Mouse (Mus musculus) stomach, embryonic 14.5 days (tissue): ENCODE measurements around the gene Trappc6b. TPM values are rescaled to one million over a fixed set of nuclear protein-coding genes. Genes with fewer than 3 reads are reported as not detected.
"Not testable (repeated sequence)": the region's sequence is repeated elsewhere in the genome, so short reads cannot be mapped to it uniquely, and the experiment has no call there.

Experiments used
- ATAC-seq: fragments of 200-750 bp; cut with Nextera tagmentation; 2 replicates; pipeline ENCODE4 v1.8.0; 2017; ENCODE audit warnings: low read depth, moderate TSS enrichment; ENCODE audit not compliant: insufficient number of reproducible peaks, insufficient read depth, low FRiP score
- H3K27ac ChIP-seq: fragments of 300-500 bp; sonication (generic); 2 replicates; pipeline ENCODE4 v1.5.1; 2014; ENCODE audit warnings: mild to moderate bottlenecking, low read length, moderate library complexity, mixed read lengths
- H3K27me3 ChIP-seq: fragments of 300-500 bp; sonication (generic); 2 replicates; pipeline ENCODE4 v1.6.1; 2014; ENCODE audit warnings: low read length, control low read depth, mixed read lengths; ENCODE audit not compliant: control insufficient read depth, insufficient read depth
- H3K36me3 ChIP-seq: fragments of 300-500 bp; sonication (generic); 2 replicates; pipeline ENCODE4 v1.6.1; 2014; ENCODE audit warnings: mild to moderate bottlenecking, control low read depth, low read length, moderate library complexity, mixed read lengths; ENCODE audit not compliant: control insufficient read depth, insufficient read depth
- H3K4me1 ChIP-seq: fragments of 300-500 bp; sonication (generic); 2 replicates; pipeline ENCODE4 v1.6.1; 2014; ENCODE audit warnings: low read length, control low read depth, mixed read lengths; ENCODE audit not compliant: control insufficient read depth, insufficient read depth
- H3K4me2 ChIP-seq: fragments of 300-500 bp; sonication (generic); replicated peaks from 2 replicates; pipeline ENCODE4 v1.6.1; 2014; ENCODE audit warnings: low read depth, low read length, control low read depth
- H3K4me3 ChIP-seq: fragments of 300-500 bp; sonication (generic); 2 replicates; pipeline ENCODE4 v1.5.1; 2014; ENCODE audit warnings: low read depth, low read length, control low read depth
- H3K9ac ChIP-seq: fragments of 300-500 bp; sonication (generic); replicated peaks from 2 replicates; pipeline ENCODE4 v1.6.1; 2014; ENCODE audit warnings: low read depth, mild to moderate bottlenecking, control low read depth, low read length, moderate library complexity, mixed read lengths
- H3K9me3 ChIP-seq: fragments of 300-500 bp; sonication (generic); 2 replicates; pipeline ENCODE4 v1.6.1; 2016; ENCODE audit warnings: low read depth, low read length, control low read depth; ENCODE audit not compliant: control insufficient read depth
- WGBS: fragments of 180-500 bp; shearing (Covaris S2); extraction: QIAGEN DNeasy Blood & Tissue Kit; methylation state at CpG from one replicate; pipeline ENCODE4 v1.1.7; 2014; 5-methylcytosine and 5-hydroxymethylcytosine counted together
- polyA plus RNA-seq: library from polyadenylated mRNA; unstranded; fragments of >200 nt; fragmentation: Nextera tagmentation; extraction: Ambion mirVana; gene quantifications from 2 replicates; pipeline ENCODE4 v1.2.1, GENCODE M21; 2014

Trappc6b gene
- polyA plus RNA-seq, 1 experiment from 2014 or later: 67.1 TPM

GRCm38 (mm10) chr12:59065776-59066175 lies 4.5 kb upstream of the Trappc6b start:
- Histone ChIP-seq H3K4me3 (peak overlapping the region; percentile 100), H3K36me3 (peaks cover 28% of the 10 kb centered on the region), H3K9ac (no peak overlapping the region), H3K27me3 (no peaks in the 10 kb centered on the region), H3K9me3 (no peaks in the 10 kb centered on the region), H3K27ac (peak overlapping the region; percentile 93; the same call in 1 of the 2 replicates), H3K4me1 (0 out of 2 replicates have a peak, but pooled peaks cover 6% of the 10 kb centered on the region), H3K4me2 (peak overlapping the region; percentile 56)
- ATAC-seq: no peak
- WGBS: 48% methylated on average over 3 of the region's 3 CpGs

GRCm38 (mm10) chr12:59064837-59065236 lies 3.6 kb upstream of the Trappc6b start:
- Histone ChIP-seq H3K9ac (no peak overlapping the region), H3K36me3 (peaks cover 18% of the 10 kb centered on the region), H3K4me1 (peaks cover 10% of the 10 kb centered on the region; the same call in 1 of the 2 replicates), H3K27ac (no peak overlapping the region), H3K9me3 (no peaks in the 10 kb centered on the region), H3K4me3 (no peak overlapping the region), H3K4me2 (no peak overlapping the region), H3K27me3 (no peaks in the 10 kb centered on the region)
- WGBS: 84% methylated on average over 8 of the region's 8 CpGs
- ATAC-seq: no peak

GRCm38 (mm10) chr12:59060322-59060721 lies 950 bp downstream of the Trappc6b start:
- ATAC-seq: no peak
- H3K27ac ChIP-seq: peak overlapping the region; percentile 86; the same call in 1 of the 2 replicates
- 55% methylated on average over 4 of the region's 4 CpGs for WGBS
- H3K36me3 ChIP-seq: peaks cover 5% of the 10 kb centered on the region; the same call in 1 of the 2 replicates
- H3K4me3 ChIP-seq: peak overlapping the region; percentile 76
- peak overlapping the region; percentile 88; the same call in 1 of the 2 replicates for H3K9ac ChIP-seq
- no peaks in the 10 kb centered on the region for H3K9me3 ChIP-seq
- no peaks in the 10 kb centered on the region for H3K27me3 ChIP-seq
- peaks cover 8% of the 10 kb centered on the region; the same call in 1 of the 2 replicates for H3K4me1 ChIP-seq
- H3K4me2 ChIP-seq: peak overlapping the region; percentile 48

- H3K9me3 ChIP-seq, H3K27ac ChIP-seq, H3K9ac ChIP-seq, H3K4me2 ChIP-seq, H3K4me3 ChIP-seq, H3K36me3 ChIP-seq, H3K27me3 ChIP-seq, H3K4me1 ChIP-seq, ATAC-seq: not testable (repeated sequence)
- 84% methylated on average over 5 of the region's 5 CpGs for WGBS
These were observed 3.0 kb downstream of the Trappc6b start for GRCm38 (mm10) chr12:59058242-59058641.

GRCm38 (mm10) chr12:59056222-59056621 lies 5.0 kb downstream of the Trappc6b start:
- WGBS: 99% methylated on average over 11 of the region's 11 CpGs

GRCm38 (mm10) chr12:59055196-59055850 lies 5.9 kb downstream of the Trappc6b start:
- Histone ChIP-seq H3K27me3 (no peaks in the 10 kb centered on the region), H3K27ac (no peak overlapping the region), H3K9me3 (no peaks in the 10 kb centered on the region), H3K36me3 (peaks cover 5% of the 10 kb centered on the region), H3K4me3 (no peak overlapping the region), H3K4me2 (no peak overlapping the region), H3K4me1 (peaks cover 8% of the 10 kb centered on the region; the same call in 1 of the 2 replicates), H3K9ac (no peak overlapping the region)
- no peak for ATAC-seq
- 72% methylated on average over 4 of the region's 4 CpGs for WGBS

More at GRCm38 (mm10) chr12:59056222-59056621, 5.0 kb downstream of the Trappc6b start:
- Histone ChIP-seq H3K36me3 (peaks cover 5% of the 10 kb centered on the region), H3K27me3 (no peaks in the 10 kb centered on the region), H3K4me2 (no peak overlapping the region), H3K9ac (no peak overlapping the region), H3K4me3 (no peak overlapping the region), H3K27ac (no peak overlapping the region), H3K4me1 (peaks cover 8% of the 10 kb centered on the region; the same call in 1 of the 2 replicates), H3K9me3 (no peaks in the 10 kb centered on the region)
- no peak for ATAC-seq

DNA sequence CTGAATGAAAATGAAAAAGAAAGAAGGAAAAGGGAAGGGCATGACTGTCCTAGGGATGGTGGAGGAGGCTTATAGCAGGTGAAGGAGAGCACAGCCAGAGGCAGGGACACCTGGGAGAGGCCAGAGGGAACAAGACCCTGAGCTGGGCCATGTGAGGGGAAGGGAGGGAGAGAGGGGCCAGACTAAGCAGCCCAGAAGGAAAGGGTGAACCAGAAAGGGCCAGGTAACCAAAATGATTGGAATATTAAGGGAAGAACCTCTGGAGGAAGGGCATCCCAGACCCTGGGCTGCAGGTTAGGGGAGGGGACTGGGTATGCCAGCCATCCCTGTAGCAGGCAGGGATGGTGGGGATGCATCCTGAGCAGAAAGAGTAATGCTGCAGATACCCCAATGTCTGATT lies 7.3 kb downstream of the Trappc6b start:
- Histone ChIP-seq H3K9ac (no peak overlapping the region), H3K4me3 (no peak overlapping the region), H3K27ac (no peak overlapping the region), H3K27me3 (no peaks in the 10 kb centered on the region), H3K36me3 (peaks cover 11% of the 10 kb centered on the region), H3K9me3 (no peaks in the 10 kb centered on the region), H3K4me2 (no peak overlapping the region), H3K4me1 (peaks cover under 1% of the 10 kb centered on the region; the same call in 1 of the 2 replicates)
- ATAC-seq: no peak

GRCm38 (mm10) chr12:59053166-59053565 lies 8.1 kb downstream of the Trappc6b start:
- Histone ChIP-seq H3K27ac (no peak overlapping the region), H3K9ac (no peak overlapping the region), H3K4me3 (no peak overlapping the region), H3K36me3 (peaks cover 8% of the 10 kb centered on the region; the same call in 1 of the 2 replicates), H3K27me3 (no peaks in the 10 kb centered on the region), H3K9me3 (no peaks in the 10 kb centered on the region), H3K4me2 (no peak overlapping the region), H3K4me1 (no peaks in the 10 kb centered on the region)
- ATAC-seq: no peak
- WGBS: 91% methylated on average over 5 of the region's 5 CpGs
